Mouse (Mus musculus) lung, embryonic 14.5 days (tissue): ENCODE results near the gene Hipk2. TPM values are rescaled to one million over a fixed set of nuclear protein-coding genes. Genes with fewer than 3 reads are reported as not detected.
A peak's percentile ranks its signal among the peaks of the same experiment; 100 is the strongest.

Experiments used
- ATAC-seq: fragments of 200-750 bp; cut with Nextera tagmentation; 2 replicates; pipeline ENCODE4 v1.8.0; 2017; ENCODE audit warnings: mild to moderate bottlenecking, moderate TSS enrichment, moderate library complexity; ENCODE audit not compliant: insufficient read depth
- DNase-seq: peaks from one replicate; pipeline ENCODE4 v3.0.0-alpha.2; 2015
- H3K27ac ChIP-seq: fragments of 300-500 bp; sonication (generic); 2 replicates; pipeline ENCODE4 v1.5.1; 2014; ENCODE audit warnings: low read depth, mild to moderate bottlenecking, moderate library complexity
- H3K27me3 ChIP-seq: fragments of 300-500 bp; sonication (generic); 2 replicates; pipeline ENCODE4 v1.6.1; 2014; ENCODE audit warnings: low read length, control low read depth; ENCODE audit not compliant: insufficient read depth
- H3K36me3 ChIP-seq: fragments of 300-500 bp; sonication (generic); 2 replicates; pipeline ENCODE4 v1.6.1; 2014; ENCODE audit warnings: control low read depth; ENCODE audit not compliant: insufficient read depth
- H3K4me1 ChIP-seq: fragments of 300-500 bp; sonication (generic); 2 replicates; pipeline ENCODE4 v1.6.1; 2014; ENCODE audit warnings: antibody characterized with exemption, control low read depth; ENCODE audit not compliant: insufficient read depth
- H3K4me2 ChIP-seq: fragments of 300-500 bp; sonication (generic); 2 replicates; pipeline ENCODE4 v1.6.1; 2014; ENCODE audit warnings: mild to moderate bottlenecking
- H3K4me3 ChIP-seq: fragments of 300-500 bp; sonication (generic); 2 replicates; pipeline ENCODE4 v1.5.1; 2014; ENCODE audit warnings: low read depth, low read length
- H3K9ac ChIP-seq: fragments of 300-500 bp; sonication (generic); 2 replicates; pipeline ENCODE4 v1.6.1; 2014
- H3K9me3 ChIP-seq: fragments of 300-500 bp; sonication (generic); 2 replicates; pipeline ENCODE4 v1.6.1; 2016; ENCODE audit warnings: low read depth, low read length, control low read depth
- CTCF ChIP-seq: IDR thresholded peaks from 2 replicates; pipeline ENCODE4 v1.5.1; 2016; ENCODE audit warnings: antibody characterized with exemption, low read depth
- WGBS: fragments of 180-500 bp; shearing (Covaris S2); extraction: QIAGEN DNeasy Blood & Tissue Kit; methylation state at CpG from one replicate; pipeline ENCODE4 v1.1.7; 2014; 5-methylcytosine and 5-hydroxymethylcytosine counted together
- polyA plus RNA-seq: library from polyadenylated mRNA; unstranded; fragments of >200 nt; fragmentation: Nextera tagmentation; extraction: Ambion mirVana; gene quantifications from 2 replicates; pipeline ENCODE4 v1.2.1, GENCODE M21; 2014

Hipk2 gene
- polyA plus RNA-seq, 1 experiment from 2014 or later: 20.8 TPM

DNA sequence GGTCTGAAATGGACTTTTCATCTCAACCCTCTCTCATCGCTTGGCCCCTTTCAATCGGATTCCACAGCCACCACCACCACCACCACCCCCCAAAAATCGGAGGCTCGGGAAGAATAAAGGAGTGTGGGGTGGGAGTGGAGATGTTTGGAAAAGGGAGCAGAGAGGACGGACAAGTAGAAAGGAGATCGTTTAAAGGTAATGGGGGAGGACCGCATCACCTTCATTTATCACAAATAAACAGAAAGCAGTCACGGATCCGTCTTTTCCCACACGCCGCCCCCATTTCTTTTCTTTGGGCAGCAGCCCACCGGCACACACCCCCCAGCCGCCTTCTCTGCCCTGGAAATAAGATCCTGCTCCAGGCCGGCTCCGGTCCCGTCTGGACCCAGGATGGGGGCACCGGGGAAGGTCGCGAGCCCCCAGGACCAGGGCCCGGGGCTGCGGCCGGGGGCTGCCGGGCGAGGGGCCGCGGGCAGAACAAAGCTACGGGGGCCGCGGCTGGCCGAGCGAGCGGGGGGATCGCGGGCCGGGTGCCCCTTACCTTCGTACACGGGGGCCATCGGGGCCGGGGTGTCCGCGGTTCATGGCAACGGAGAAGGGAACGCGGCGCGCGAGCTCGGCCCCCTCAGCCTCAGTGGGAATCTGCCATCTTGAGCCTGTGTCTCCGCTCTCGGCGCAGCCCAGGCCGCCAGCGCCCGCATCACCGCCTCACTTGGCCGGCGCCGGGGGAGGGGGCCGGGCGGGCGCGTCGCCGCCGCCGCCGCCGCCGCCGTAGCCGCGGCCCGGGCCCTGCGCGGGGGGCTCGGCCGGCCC, 501 bp downstream of the Hipk2 start, which contains the start of gene Tbxas1:
Tbxas1 (plus strand) TSS at position 147 of the 813 bp plus-strand sequence.
- DNase-seq (peak; percentile 69), ATAC-seq (peak; percentile 74)
- Histone ChIP-seq H3K4me3 (peak within 1 kb of the TSS; percentile 99), H3K9me3 (no peaks in the 10 kb centered on the region), H3K4me1 (0 out of 2 replicates have a peak, but pooled peaks cover 6% of the 10 kb centered on the region), H3K4me2 (peak within 1 kb of the TSS; percentile 85), H3K27me3 (no peaks in the 10 kb centered on the region), H3K27ac (peak within 1 kb of the TSS; percentile 95), H3K9ac (peak within 1 kb of the TSS; percentile 99), H3K36me3 (no peaks in the 10 kb centered on the region)
- under 1% methylated on average over 59 of the region's 77 CpGs for WGBS
- TF ChIP-seq CTCF: no peak

DNA sequence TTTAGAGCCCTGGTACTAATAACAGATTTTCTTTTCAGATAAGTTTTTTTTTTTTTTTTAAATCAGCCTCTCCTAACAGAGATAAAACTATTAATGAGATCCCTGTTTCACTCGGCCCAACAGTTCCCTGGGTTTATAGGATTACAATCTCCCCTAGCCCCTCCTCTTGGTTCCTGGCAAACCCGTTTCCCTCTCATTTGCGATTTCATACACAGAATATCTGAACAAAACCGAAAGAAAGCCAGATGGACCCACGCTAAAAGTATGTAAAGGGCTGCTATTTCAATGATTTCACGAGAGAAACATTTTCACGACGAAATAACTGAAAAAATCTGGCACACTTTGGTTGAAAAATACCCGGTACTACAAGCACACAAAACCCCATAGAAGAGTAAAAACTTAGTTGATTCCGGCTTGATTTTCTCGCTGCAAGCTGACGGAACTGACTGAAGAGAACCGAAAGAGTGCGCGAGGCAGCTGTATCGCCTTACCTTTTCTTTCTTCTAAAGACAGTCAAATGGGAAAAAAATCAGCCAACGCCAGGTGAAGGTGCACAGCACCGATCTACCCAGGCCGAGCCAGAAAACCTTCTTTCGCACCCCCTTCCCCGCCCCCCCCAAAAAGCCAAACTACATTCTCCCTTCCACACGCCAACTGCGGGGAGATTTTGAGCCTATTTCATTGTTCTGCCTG, 1.3 kb downstream of the Hipk2 start:
- Histone ChIP-seq H3K27me3 (no peaks in the 10 kb centered on the region), H3K27ac (peak overlapping the region; percentile 95), H3K9me3 (no peaks in the 10 kb centered on the region), H3K4me2 (peak overlapping the region; percentile 85), H3K9ac (peak overlapping the region; percentile 99), H3K36me3 (no peaks in the 10 kb centered on the region), H3K4me1 (0 out of 2 replicates have a peak, but pooled peaks cover 6% of the 10 kb centered on the region), H3K4me3 (peak overlapping the region; percentile 99)
- DNase-seq (peak; percentile 69), ATAC-seq (no peak)
- TF ChIP-seq CTCF: no peak
- under 1% methylated on average over 23 of the region's 23 CpGs for WGBS

DNA sequence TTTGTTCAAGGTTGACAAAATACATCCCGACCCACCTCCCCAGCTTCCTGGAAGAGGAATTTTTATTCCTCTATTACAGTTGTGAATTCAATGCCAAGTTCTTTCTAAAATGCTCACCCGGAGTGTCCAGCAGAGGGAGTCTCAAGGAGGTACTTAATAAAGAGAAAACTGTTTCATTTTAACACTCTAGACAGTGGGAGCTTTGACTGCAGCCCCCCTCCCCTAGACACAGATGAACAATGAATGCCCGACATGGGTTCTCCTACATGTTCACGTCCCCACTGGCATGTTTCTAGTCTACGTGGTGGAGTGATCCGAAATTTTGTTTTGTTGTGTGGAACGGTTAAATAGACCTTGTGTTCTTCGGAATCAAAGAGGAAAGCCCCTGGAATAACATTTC, 1.9 kb downstream of the Hipk2 start:
- ATAC-seq: no peak
- Histone ChIP-seq H3K4me1 (0 out of 2 replicates have a peak, but pooled peaks cover 6% of the 10 kb centered on the region), H3K9me3 (no peaks in the 10 kb centered on the region), H3K27ac (no peak overlapping the region), H3K4me2 (peak overlapping the region; percentile 85), H3K9ac (peak overlapping the region; percentile 99), H3K27me3 (no peaks in the 10 kb centered on the region), H3K4me3 (peak overlapping the region; percentile 99), H3K36me3 (no peaks in the 10 kb centered on the region)
- 9% methylated on average over 8 of the region's 8 CpGs for WGBS
- peak; percentile 71 for TF ChIP-seq CTCF
- peak; percentile 89 for DNase-seq

DNA sequence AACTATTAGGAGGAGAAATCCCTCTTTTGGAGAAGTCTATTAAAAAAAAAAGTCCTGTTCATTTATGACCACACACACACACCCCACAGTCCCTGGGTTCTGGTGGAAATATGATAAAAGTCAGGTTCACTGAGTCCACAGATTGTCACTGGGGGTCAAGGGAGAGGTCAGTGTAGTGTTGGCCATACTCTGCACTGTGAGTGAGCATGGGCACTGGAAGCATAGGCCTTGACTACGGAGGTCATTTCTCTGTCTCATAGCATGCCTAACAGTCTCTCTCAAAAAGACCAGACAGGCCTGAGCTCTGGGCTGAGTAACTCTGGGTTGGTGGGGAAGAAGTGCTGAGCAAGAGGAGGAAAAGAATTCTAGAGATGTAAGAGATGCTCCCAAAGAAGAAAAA, 2.6 kb downstream of the Hipk2 start:
- Histone ChIP-seq H3K4me3 (no peak overlapping the region), H3K9me3 (no peaks in the 10 kb centered on the region), H3K9ac (no peak overlapping the region; the same call in 1 of the 2 replicates), H3K4me2 (peak overlapping the region; percentile 85), H3K4me1 (0 out of 2 replicates have a peak, but pooled peaks cover 6% of the 10 kb centered on the region), H3K36me3 (no peaks in the 10 kb centered on the region), H3K27me3 (no peaks in the 10 kb centered on the region), H3K27ac (no peak overlapping the region)
- no peak for DNase-seq
- no peak for TF ChIP-seq CTCF
- ATAC-seq: no peak
- 65% methylated on average over 1 of the region's 1 CpGs for WGBS

DNA sequence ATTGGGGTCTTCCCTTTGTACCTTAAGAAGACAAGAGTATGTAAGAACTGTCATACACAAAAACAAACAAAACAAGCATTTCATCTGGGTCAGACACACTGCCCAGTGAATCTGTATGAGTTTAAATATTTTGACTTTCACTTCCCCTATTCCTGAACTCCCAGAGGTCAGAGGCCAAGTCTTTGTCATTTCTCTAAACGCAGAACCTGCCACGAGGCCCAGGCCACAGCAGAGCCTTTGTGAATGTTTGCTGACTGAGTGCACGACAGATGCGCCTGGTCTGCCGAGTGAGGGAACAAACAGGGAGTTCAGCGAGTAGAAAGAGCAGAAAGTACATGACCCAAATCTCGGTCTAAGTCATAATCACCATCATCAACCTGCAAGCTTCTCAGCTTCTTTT, 4.9 kb downstream of the Hipk2 start:
- no peak overlapping the region for H3K27ac ChIP-seq
- H3K4me1 ChIP-seq: 0 out of 2 replicates have a peak, but pooled peaks cover 3% of the 10 kb centered on the region
- no peaks in the 10 kb centered on the region for H3K36me3 ChIP-seq
- no peak overlapping the region for H3K4me2 ChIP-seq
- ATAC-seq: no peak
- no peaks in the 10 kb centered on the region for H3K27me3 ChIP-seq
- DNase-seq: peak; percentile 39
- 31% methylated on average over 7 of the region's 7 CpGs for WGBS
- H3K9ac ChIP-seq: no peak overlapping the region
- H3K4me3 ChIP-seq: no peak overlapping the region
- no peak for TF ChIP-seq CTCF
- no peaks in the 10 kb centered on the region for H3K9me3 ChIP-seq

DNA sequence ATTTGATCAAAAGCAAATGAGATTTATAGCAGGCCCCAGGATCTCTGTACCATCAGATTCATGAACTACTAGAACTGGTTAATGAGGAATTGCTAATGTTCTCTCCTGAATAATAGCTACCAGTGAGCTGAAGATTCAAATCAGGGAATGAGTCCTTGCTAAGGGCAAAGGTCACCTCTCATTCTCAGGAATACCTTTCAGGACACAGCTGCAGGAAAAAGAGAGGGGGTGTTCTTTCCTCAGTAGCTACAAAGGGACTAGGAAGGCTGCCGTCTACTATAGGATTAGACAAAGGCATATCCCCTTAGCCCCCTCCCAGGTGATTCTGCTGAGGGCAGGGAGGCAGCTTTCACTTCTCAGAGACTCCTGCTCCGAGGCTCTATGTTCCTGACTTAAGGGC, 5.9 kb downstream of the Hipk2 start:
- Histone ChIP-seq H3K27ac (no peak overlapping the region), H3K4me2 (no peak overlapping the region), H3K4me3 (no peak overlapping the region), H3K36me3 (no peaks in the 10 kb centered on the region), H3K9ac (no peak overlapping the region), H3K4me1 (0 out of 2 replicates have a peak, but pooled peaks cover 3% of the 10 kb centered on the region), H3K27me3 (no peaks in the 10 kb centered on the region), H3K9me3 (no peaks in the 10 kb centered on the region)
- DNase-seq (no peak), ATAC-seq (no peak)
- no peak for TF ChIP-seq CTCF
- WGBS: 63% methylated on average over 2 of the region's 2 CpGs

DNA sequence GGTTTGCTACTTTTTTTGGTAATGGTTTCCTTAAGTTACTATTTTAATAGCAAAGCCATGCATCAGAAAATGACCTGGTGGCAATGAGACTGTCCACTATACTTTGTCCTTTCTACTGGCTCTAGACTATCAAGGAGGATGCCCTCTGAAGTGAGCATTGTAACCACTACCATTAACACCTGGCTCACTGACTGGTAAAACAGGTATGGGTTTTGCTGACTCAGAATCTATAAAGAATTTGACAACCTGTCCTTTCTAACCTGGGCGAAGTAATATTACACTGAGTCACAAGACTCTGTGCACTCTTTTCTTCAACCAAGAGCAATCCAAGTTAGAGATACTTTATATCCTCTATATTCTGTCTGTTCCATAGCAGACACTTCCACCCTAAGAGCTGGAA, 7.0 kb downstream of the Hipk2 start:
- ATAC-seq (no peak), DNase-seq (no peak)
- WGBS: 87% methylated on average over 1 of the region's 1 CpGs
- Histone ChIP-seq H3K9me3 (no peaks in the 10 kb centered on the region), H3K27me3 (no peaks in the 10 kb centered on the region), H3K36me3 (no peaks in the 10 kb centered on the region), H3K4me3 (no peak overlapping the region), H3K27ac (no peak overlapping the region), H3K4me1 (0 out of 2 replicates have a peak, but pooled peaks cover 3% of the 10 kb centered on the region), H3K9ac (no peak overlapping the region), H3K4me2 (no peak overlapping the region)
- TF ChIP-seq CTCF: no peak
